Mouse (Mus musculus) liver, adult 2 months (tissue): ENCODE results near the gene Pcbp4. TPM values are rescaled to one million over a fixed set of nuclear protein-coding genes. Genes with fewer than 3 reads are reported as not detected.

ENCODE experiments used
- DNase-seq: peaks from one replicate; pipeline ENCODE4 v3.0.0-alpha.2; 2011; ENCODE audit warnings: low read depth, low spot score; ENCODE audit errors: extremely low read depth
- H3K27ac ChIP-seq: fragments of 200-500 bp; replicated peaks from 2 replicates; pipeline ENCODE4 v1.5.1; 2012; ENCODE audit warnings: low read depth, mild to moderate bottlenecking, control low read depth, inconsistent platforms, low read length; ENCODE audit not compliant: insufficient read depth
- H3K27me3 ChIP-seq: fragments of 200-500 bp; 2 replicates; pipeline ENCODE4 v1.6.1; 2012; ENCODE audit warnings: mild to moderate bottlenecking, moderate library complexity, low read length, inconsistent platforms; ENCODE audit not compliant: control insufficient read depth, insufficient read depth
- H3K36me3 ChIP-seq: fragments of 200-500 bp; 2 replicates; pipeline ENCODE4 v1.6.1; 2012; ENCODE audit warnings: low read length, inconsistent platforms; ENCODE audit not compliant: control insufficient read depth, insufficient read depth
- H3K4me1 ChIP-seq: fragments of 200-500 bp; 2 replicates; pipeline ENCODE4 v1.6.1; 2011; ENCODE audit warnings: low read length; ENCODE audit not compliant: control insufficient read depth, insufficient read depth
- H3K4me3 ChIP-seq: fragments of 200-500 bp; 2 replicates; pipeline ENCODE4 v1.5.1; 2011; ENCODE audit warnings: low read depth, mild to moderate bottlenecking, control low read depth, low read length, moderate library complexity; ENCODE audit not compliant: insufficient read depth
- H3K79me2 ChIP-seq: fragments of 200-500 bp; 2 replicates; pipeline ENCODE4 v1.6.1; 2012; ENCODE audit warnings: inconsistent platforms, mild to moderate bottlenecking, low read length, moderate library complexity; ENCODE audit not compliant: control insufficient read depth, insufficient read depth
- H3K9ac ChIP-seq: fragments of 200-500 bp; 2 replicates; pipeline ENCODE4 v1.6.1; 2012; ENCODE audit warnings: low read depth, mild to moderate bottlenecking, control low read depth, inconsistent platforms, low read length
- CTCF ChIP-seq: fragments of 200-500 bp; IDR thresholded peaks from 2 replicates; pipeline ENCODE4 v1.5.1; 2011; ENCODE audit warnings: low read depth, low read length, control low read depth
- POLR2A ChIP-seq: fragments of 200-500 bp; IDR thresholded peaks from 2 replicates; pipeline ENCODE4 v1.6.1; 2011; ENCODE audit warnings: low read length, control low read depth; ENCODE audit not compliant: insufficient read depth; ENCODE audit errors: extremely low read depth
- WGBS: fragments of 180-500 bp; shearing (Covaris S2); methylation state at CpG from one replicate; pipeline ENCODE4 v1.1.7; 2018; 5-methylcytosine and 5-hydroxymethylcytosine counted together
- polyA plus RNA-seq: library from polyadenylated mRNA; depleted of rRNA; stranded (reverse); fragments of >200 nt; gene quantifications from 2 replicates; pipeline ENCODE4 v1.2.3, GENCODE M21; 2012
- total RNA-seq: library from RNA; depleted of rRNA; stranded (reverse); fragments of >200 nt; gene quantifications from 2 replicates; pipeline ENCODE4 v1.2.3, GENCODE M21; 2014

Pcbp4 gene
- total and polyA plus RNA-seq, 2 experiments: 15.9 to 52.5 TPM

GRCm38 (mm10) chr9:106461641-106462429 lies 8.7 kb downstream of the Pcbp4 start:
- Histone ChIP-seq H3K79me2 (no peaks in the 10 kb centered on the region), H3K27ac (no peak overlapping the region), H3K36me3 (no peaks in the 10 kb centered on the region; the same call in 1 of the 2 replicates), H3K9ac (no peak overlapping the region), H3K27me3 (no peaks in the 10 kb centered on the region), H3K4me1 (no peaks in the 10 kb centered on the region), H3K4me3 (no peak overlapping the region)
- DNase-seq: no peak
- TF ChIP-seq CTCF (no peak), POLR2A (no peak)
- WGBS: 92% methylated on average over 16 of the region's 16 CpGs

GRCm38 (mm10) chr9:106462430-106462800 lies 9.3 kb downstream of the Pcbp4 start:
- no peak for TF ChIP-seq POLR2A
- no peak for TF ChIP-seq CTCF
- no peak for DNase-seq
- Histone ChIP-seq H3K9ac (no peak overlapping the region), H3K4me1 (no peaks in the 10 kb centered on the region), H3K79me2 (no peaks in the 10 kb centered on the region), H3K36me3 (no peaks in the 10 kb centered on the region; the same call in 1 of the 2 replicates), H3K27ac (no peak overlapping the region), H3K4me3 (no peak overlapping the region), H3K27me3 (no peaks in the 10 kb centered on the region)
- WGBS: 97% methylated on average over 12 of the region's 12 CpGs

- H3K27me3 ChIP-seq: no peaks in the 10 kb centered on the region
- no peak for DNase-seq
- H3K4me3 ChIP-seq: no peak overlapping the region
- no peak for TF ChIP-seq POLR2A
- TF ChIP-seq CTCF: no peak
- H3K27ac ChIP-seq: no peak overlapping the region
- H3K9ac ChIP-seq: no peak overlapping the region
- no peaks in the 10 kb centered on the region for H3K4me1 ChIP-seq
- no peaks in the 10 kb centered on the region; the same call in 1 of the 2 replicates for H3K36me3 ChIP-seq
- 95% methylated on average over 21 of the region's 21 CpGs for WGBS
- H3K79me2 ChIP-seq: no peaks in the 10 kb centered on the region
These were observed 10.3 kb downstream of the Pcbp4 start for GRCm38 (mm10) chr9:106463122-106464063.

GRCm38 (mm10) chr9:106464751-106465541 lies 11.9 kb downstream of the Pcbp4 start:
- peaks cover 2% of the 10 kb centered on the region; the same call in 1 of the 2 replicates for H3K4me1 ChIP-seq
- 5% methylated on average over 97 of the region's 99 CpGs for WGBS
- H3K79me2 ChIP-seq: no peaks in the 10 kb centered on the region
- no peak for DNase-seq
- H3K36me3 ChIP-seq: no peaks in the 10 kb centered on the region; the same call in 1 of the 2 replicates
- no peak for TF ChIP-seq POLR2A
- no peak for TF ChIP-seq CTCF
- no peak overlapping the region for H3K27ac ChIP-seq
- H3K4me3 ChIP-seq: peak overlapping the region; percentile 42; the same call in 1 of the 2 replicates
- peak overlapping the region; percentile 37; the same call in 1 of the 2 replicates for H3K9ac ChIP-seq
- H3K27me3 ChIP-seq: no peaks in the 10 kb centered on the region

- Histone ChIP-seq H3K9ac (peak within 1 kb of the TSS; percentile 37; the same call in 1 of the 2 replicates), H3K4me1 (peaks cover 2% of the 10 kb centered on the region; the same call in 1 of the 2 replicates), H3K36me3 (no peaks in the 10 kb centered on the region; the same call in 1 of the 2 replicates), H3K27ac (no peak within 1 kb of the TSS), H3K27me3 (no peaks in the 10 kb centered on the region), H3K79me2 (no peaks in the 10 kb centered on the region), H3K4me3 (peak within 1 kb of the TSS; percentile 42; the same call in 1 of the 2 replicates)
- WGBS: 48% methylated on average over 26 of the region's 26 CpGs
- no peak for TF ChIP-seq POLR2A
- TF ChIP-seq CTCF: no peak
- no peak for DNase-seq
These were observed 12.6 kb downstream of the Pcbp4 start, which contains the start of gene Gpr62 for GRCm38 (mm10) chr9:106465571-106466200. TSS of gene Gpr62 (minus strand) at chr9:106465938.
